Mouse (Mus musculus): ENCODE results near the gene Pde5a.

DNA sequence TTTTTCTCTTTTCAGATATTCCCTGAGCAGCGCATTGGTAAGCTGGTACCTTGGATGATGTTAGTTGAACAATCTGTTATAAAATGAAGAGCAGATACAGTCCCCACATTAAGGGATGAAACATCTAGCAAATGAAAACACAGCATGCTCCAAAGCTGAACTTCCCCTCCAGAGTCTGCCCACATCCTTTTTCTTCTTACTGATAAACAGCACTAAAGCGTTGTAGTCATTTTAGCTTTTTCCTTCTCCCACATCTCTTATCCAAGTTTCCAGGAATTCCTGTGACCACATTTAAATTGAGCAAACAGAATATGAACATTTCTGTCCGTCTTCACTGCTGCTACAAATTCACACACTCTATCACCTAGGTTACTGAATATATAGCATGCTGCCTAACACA, 35.7 kb upstream of the Pde5a start:
- TF ChIP-seq POLR2A (IDR thresholded peaks at IDR 0.05; ENCODE audit: insufficient read depth, low read depth, low read length) (no peak), CTCF (IDR thresholded peaks at IDR 0.05) (no peak)

All from heart, adult 2 months (tissue).